Mouse (Mus musculus) lung, embryonic 14.5 days (tissue): ENCODE measurements around the gene Rtp4. TPM values are rescaled to one million over a fixed set of nuclear protein-coding genes. Genes with fewer than 3 reads are reported as not detected.

Experiments used
- ATAC-seq: fragments of 200-750 bp; cut with Nextera tagmentation; 2 replicates; pipeline ENCODE4 v1.8.0; 2017; ENCODE audit warnings: mild to moderate bottlenecking, moderate TSS enrichment, moderate library complexity; ENCODE audit not compliant: insufficient read depth
- DNase-seq: peaks from one replicate; pipeline ENCODE4 v3.0.0-alpha.2; 2015
- H3K27ac ChIP-seq: fragments of 300-500 bp; sonication (generic); 2 replicates; pipeline ENCODE4 v1.5.1; 2014; ENCODE audit warnings: low read depth, mild to moderate bottlenecking, moderate library complexity
- H3K27me3 ChIP-seq: fragments of 300-500 bp; sonication (generic); 2 replicates; pipeline ENCODE4 v1.6.1; 2014; ENCODE audit warnings: low read length, control low read depth; ENCODE audit not compliant: insufficient read depth
- H3K36me3 ChIP-seq: fragments of 300-500 bp; sonication (generic); 2 replicates; pipeline ENCODE4 v1.6.1; 2014; ENCODE audit warnings: control low read depth; ENCODE audit not compliant: insufficient read depth
- H3K4me1 ChIP-seq: fragments of 300-500 bp; sonication (generic); 2 replicates; pipeline ENCODE4 v1.6.1; 2014; ENCODE audit warnings: antibody characterized with exemption, control low read depth; ENCODE audit not compliant: insufficient read depth
- H3K4me2 ChIP-seq: fragments of 300-500 bp; sonication (generic); 2 replicates; pipeline ENCODE4 v1.6.1; 2014; ENCODE audit warnings: mild to moderate bottlenecking
- H3K4me3 ChIP-seq: fragments of 300-500 bp; sonication (generic); 2 replicates; pipeline ENCODE4 v1.5.1; 2014; ENCODE audit warnings: low read depth, low read length
- H3K9ac ChIP-seq: fragments of 300-500 bp; sonication (generic); 2 replicates; pipeline ENCODE4 v1.6.1; 2014
- H3K9me3 ChIP-seq: fragments of 300-500 bp; sonication (generic); 2 replicates; pipeline ENCODE4 v1.6.1; 2016; ENCODE audit warnings: low read depth, low read length, control low read depth
- CTCF ChIP-seq: IDR thresholded peaks from 2 replicates; pipeline ENCODE4 v1.5.1; 2016; ENCODE audit warnings: antibody characterized with exemption, low read depth
- WGBS: fragments of 180-500 bp; shearing (Covaris S2); extraction: QIAGEN DNeasy Blood & Tissue Kit; methylation state at CpG from one replicate; pipeline ENCODE4 v1.1.7; 2014; 5-methylcytosine and 5-hydroxymethylcytosine counted together
- polyA plus RNA-seq: library from polyadenylated mRNA; unstranded; fragments of >200 nt; fragmentation: Nextera tagmentation; extraction: Ambion mirVana; gene quantifications from 2 replicates; pipeline ENCODE4 v1.2.1, GENCODE M21; 2014

Rtp4 gene
- polyA plus RNA-seq, 1 experiment from 2014 or later, result 3.9 TPM

DNA sequence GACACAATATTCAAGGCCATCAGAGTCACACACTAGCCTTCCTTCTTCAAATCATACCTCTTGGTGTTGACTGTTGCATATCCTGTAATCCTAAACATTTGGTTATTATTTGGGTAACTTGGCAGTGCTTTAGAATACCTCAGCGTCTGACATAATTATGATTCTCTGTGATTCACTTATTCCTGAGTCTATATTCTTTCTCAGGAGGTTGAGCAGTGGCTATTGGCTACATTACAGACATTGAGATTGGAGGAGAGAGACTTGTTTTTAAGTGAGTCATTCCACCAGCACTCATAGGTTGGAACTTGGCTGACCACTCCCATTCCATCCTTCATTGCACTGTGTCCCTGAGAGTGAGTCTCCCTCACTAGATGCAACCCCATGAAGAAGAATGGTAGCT is 6.7 kb upstream of the Rtp4 start:
- no peak for ATAC-seq

GRCm38 (mm10) chr16:23515766-23516165 is 4.3 kb upstream of the Rtp4 start:
- no peak overlapping the region for H3K9ac ChIP-seq
- H3K9me3 ChIP-seq, result no peaks in the 10 kb centered on the region
- H3K27me3 ChIP-seq, result no peaks in the 10 kb centered on the region
- no peak overlapping the region for H3K4me3 ChIP-seq
- DNase-seq (peak; percentile 82), ATAC-seq (peak; percentile 19; the same call in 1 of the 2 replicates)
- H3K4me1 ChIP-seq, result peaks cover 43% of the 10 kb centered on the region
- WGBS, result 31% methylated on average over 3 of the region's 3 CpGs
- no peak for TF ChIP-seq CTCF
- H3K36me3 ChIP-seq, result no peaks in the 10 kb centered on the region
- H3K4me2 ChIP-seq, result no peak overlapping the region
- no peak overlapping the region for H3K27ac ChIP-seq

More for the DNA sequence above, 6.7 kb upstream of the Rtp4 start:
- Histone ChIP-seq H3K9me3 (no peaks in the 10 kb centered on the region), H3K4me1 (peaks cover 25% of the 10 kb centered on the region), H3K9ac (no peak overlapping the region), H3K36me3 (no peaks in the 10 kb centered on the region), H3K4me2 (no peak overlapping the region), H3K27ac (no peak overlapping the region), H3K4me3 (no peak overlapping the region), H3K27me3 (no peaks in the 10 kb centered on the region)
- no peak for DNase-seq
- 92% methylated on average over 1 of the region's 1 CpGs for WGBS
- TF ChIP-seq CTCF, result no peak

DNA sequence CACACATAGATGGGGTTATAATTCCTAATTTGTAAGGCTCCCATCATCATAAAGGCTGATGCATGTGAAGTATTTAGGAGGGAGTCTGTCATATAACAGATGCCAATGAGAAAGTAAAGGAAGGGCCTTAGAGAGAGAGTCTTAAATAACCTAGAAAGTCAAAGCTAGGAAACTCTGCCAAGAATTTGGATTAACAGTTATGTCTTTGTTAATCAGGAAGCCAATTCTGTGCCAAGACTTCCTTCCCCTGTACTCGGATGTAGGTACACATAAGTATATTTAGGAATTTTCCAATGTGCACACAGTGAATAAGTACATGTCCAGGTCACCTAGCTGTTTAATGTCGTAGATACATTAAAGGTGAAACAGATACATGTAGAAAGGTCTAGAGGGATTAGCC is 3.5 kb upstream of the Rtp4 start:
- TF ChIP-seq CTCF, result no peak
- Histone ChIP-seq H3K9me3 (no peaks in the 10 kb centered on the region), H3K27ac (no peak overlapping the region), H3K27me3 (no peaks in the 10 kb centered on the region), H3K4me2 (no peak overlapping the region), H3K36me3 (no peaks in the 10 kb centered on the region), H3K4me3 (no peak overlapping the region), H3K9ac (no peak overlapping the region), H3K4me1 (peaks cover 43% of the 10 kb centered on the region)
- WGBS, result 39% methylated on average over 2 of the region's 2 CpGs
- DNase-seq, result peak; percentile 51
- no peak for ATAC-seq

DNA sequence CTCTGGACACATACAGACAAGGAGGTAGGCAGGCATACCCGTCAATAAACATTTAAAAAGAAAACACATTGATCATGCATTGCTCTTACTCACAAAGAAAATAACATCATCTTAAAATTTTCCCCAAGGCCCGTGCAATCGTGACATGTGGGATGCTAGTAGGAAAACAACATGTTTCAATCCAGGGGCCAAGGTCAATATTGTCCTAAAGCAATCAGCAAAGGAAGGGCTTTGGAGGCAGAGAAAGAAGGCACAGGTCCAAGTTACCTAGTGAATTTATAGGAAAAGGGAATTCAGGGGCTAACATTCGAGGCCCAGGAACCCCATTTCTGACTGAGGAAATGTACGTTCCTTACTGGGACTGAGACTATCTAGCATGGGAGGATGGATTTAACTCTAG is 2.9 kb upstream of the Rtp4 start:
- Histone ChIP-seq H3K27me3 (no peaks in the 10 kb centered on the region), H3K9me3 (no peaks in the 10 kb centered on the region), H3K4me2 (no peak overlapping the region), H3K36me3 (no peaks in the 10 kb centered on the region), H3K9ac (no peak overlapping the region), H3K4me3 (no peak overlapping the region), H3K4me1 (peaks cover 43% of the 10 kb centered on the region), H3K27ac (no peak overlapping the region)
- ATAC-seq (no peak), DNase-seq (no peak)
- TF ChIP-seq CTCF, result no peak
- WGBS, result 80% methylated on average over 5 of the region's 5 CpGs

DNA sequence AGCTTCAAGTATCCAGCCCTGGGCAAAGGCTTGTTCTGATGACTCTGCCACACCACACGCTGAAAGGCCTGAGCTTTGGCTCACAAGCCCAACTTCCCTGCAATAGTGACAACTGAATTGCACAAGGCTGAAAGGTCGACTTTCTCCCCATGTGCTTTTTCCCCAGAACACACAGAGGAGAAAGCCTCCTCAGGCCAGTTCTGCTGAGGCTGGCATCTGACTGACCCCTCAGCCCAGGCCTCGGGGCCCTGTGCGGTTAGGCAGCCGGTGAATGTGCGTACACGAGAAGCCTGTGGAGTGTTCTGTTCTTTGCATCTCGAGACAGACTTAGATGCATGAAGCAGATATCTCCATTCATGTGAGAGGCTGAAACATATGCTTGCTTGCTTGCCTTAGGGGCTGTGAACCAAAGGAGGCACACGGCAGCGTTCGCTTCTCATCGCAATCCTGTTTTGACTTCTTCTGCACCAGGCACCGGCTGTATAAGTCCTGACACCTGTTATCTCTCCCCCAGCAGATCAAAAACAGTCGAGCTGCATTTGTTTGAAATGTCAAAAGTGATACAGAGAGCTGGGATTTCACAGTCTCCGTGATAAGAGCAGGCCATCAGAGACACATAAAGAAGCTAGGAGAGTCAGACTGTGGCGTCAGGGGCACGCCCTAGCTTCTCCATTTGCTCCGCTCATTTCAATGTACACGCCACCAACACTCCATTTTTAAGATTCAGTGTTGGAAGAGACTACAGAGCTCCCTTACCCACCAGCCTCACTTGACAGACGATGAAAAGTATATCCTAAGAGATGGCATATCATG is 2.1 kb upstream of the Rtp4 start:
- TF ChIP-seq CTCF, result no peak
- Histone ChIP-seq H3K4me1 (peaks cover 43% of the 10 kb centered on the region), H3K36me3 (no peaks in the 10 kb centered on the region), H3K27ac (peak overlapping the region; percentile 48; the same call in 1 of the 2 replicates), H3K27me3 (no peaks in the 10 kb centered on the region), H3K9ac (no peak overlapping the region), H3K9me3 (no peaks in the 10 kb centered on the region), H3K4me3 (no peak overlapping the region), H3K4me2 (no peak overlapping the region)
- ATAC-seq, result peak; percentile 57; the same call in 1 of the 2 replicates
- DNase-seq, result no peak
- 37% methylated on average over 20 of the region's 20 CpGs for WGBS

GRCm38 (mm10) chr16:23518567-23519369 is 1.3 kb upstream of the Rtp4 start:
- Histone ChIP-seq H3K9me3 (no peaks in the 10 kb centered on the region), H3K4me1 (peaks cover 43% of the 10 kb centered on the region), H3K27ac (no peak overlapping the region; the same call in 1 of the 2 replicates), H3K27me3 (no peaks in the 10 kb centered on the region), H3K4me2 (0 out of 2 replicates have a peak overlapping the region, but pooled peaks have one; percentile 14), H3K36me3 (no peaks in the 10 kb centered on the region), H3K4me3 (no peak overlapping the region), H3K9ac (no peak overlapping the region)
- 54% methylated on average over 10 of the region's 10 CpGs for WGBS
- DNase-seq, result peak; percentile 72
- ATAC-seq, result peak; percentile 59; the same call in 1 of the 2 replicates
- TF ChIP-seq CTCF, result no peak

DNA sequence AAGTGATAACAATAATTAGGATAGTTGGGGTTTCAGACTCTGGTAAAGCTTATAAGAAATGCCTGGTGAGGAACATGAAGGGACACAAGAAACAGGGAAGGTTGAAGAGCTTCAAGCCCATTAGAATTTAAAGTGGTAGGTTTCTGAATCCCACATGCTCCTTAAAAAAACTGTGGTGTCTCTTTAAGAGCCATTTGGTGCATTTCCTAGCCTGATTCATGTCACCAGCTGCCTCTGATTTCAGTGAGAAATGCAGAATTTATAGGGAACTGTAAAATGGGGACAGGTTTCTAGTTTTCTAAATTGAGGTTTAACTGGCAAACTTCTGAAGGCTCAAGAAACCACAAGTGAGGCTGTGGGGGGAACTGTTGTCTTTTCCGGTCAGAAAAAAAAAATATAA is 320 bp upstream of the Rtp4 start:
- no peaks in the 10 kb centered on the region for H3K27me3 ChIP-seq
- DNase-seq, result no peak
- no peak for TF ChIP-seq CTCF
- peaks cover 43% of the 10 kb centered on the region for H3K4me1 ChIP-seq
- no peaks in the 10 kb centered on the region for H3K36me3 ChIP-seq
- H3K9me3 ChIP-seq, result no peaks in the 10 kb centered on the region
- peak overlapping the region; percentile 59 for H3K4me2 ChIP-seq
- H3K9ac ChIP-seq, result peak overlapping the region; percentile 44
- ATAC-seq, result no peak
- H3K27ac ChIP-seq, result no peak overlapping the region
- WGBS, result 6% methylated on average over 1 of the region's 1 CpGs
- peak overlapping the region; percentile 26; the same call in 1 of the 2 replicates for H3K4me3 ChIP-seq
